Mouse (Mus musculus) thymus, postnatal 10 days (tissue): ENCODE results near the gene Gm10273.
"Not testable (repeated sequence)": the region's sequence is repeated elsewhere in the genome, so short reads cannot be mapped to it uniquely, and the experiment has no call there.

Experiments used
- DNase-seq, 2 experiments: peaks; one replicate each; pipeline ENCODE4 v3.0.0; 2021; ENCODE audit warnings: low spot score in 2 of 2

Gm10273 gene

DNA sequence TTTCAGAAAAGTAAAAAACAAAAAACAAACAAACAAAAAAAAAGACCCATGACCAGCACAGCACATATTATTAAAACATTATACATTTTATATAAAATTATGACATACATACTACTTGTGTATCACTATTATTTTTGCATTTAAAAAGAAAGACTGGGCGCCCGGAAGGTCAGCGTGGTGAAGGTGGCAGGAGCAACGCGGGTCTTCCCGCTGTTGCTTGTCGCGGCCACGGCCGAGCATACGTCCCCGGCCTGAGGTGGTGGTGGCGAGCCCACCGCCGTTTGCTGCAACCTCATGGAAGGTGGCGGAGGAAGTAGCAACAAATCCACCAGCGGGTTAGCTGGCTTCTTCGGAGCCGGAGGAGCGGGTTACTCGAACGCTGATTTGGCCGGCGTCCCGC is at the start of gene Gm10273:
Gm10273 (plus strand) TSS at position 172 of the 400 bp plus-strand sequence.
- not testable (repeated sequence) for DNase-seq

GRCm38 (mm10) chr10:59346560-59346959 is 48.9 kb upstream of the Gm10273 start:
- no peak for DNase-seq

- DNase-seq = no peak
Observed at GRCm38 (mm10) chr10:59348200-59348599, 47.2 kb upstream of the Gm10273 start.

- DNase-seq = no peak
Observed at GRCm38 (mm10) chr10:59349536-59349935, 45.9 kb upstream of the Gm10273 start.

- no peak for DNase-seq
Observed at GRCm38 (mm10) chr10:59353065-59353464, 42.4 kb upstream of the Gm10273 start.

GRCm38 (mm10) chr10:59354120-59354519 is 41.3 kb upstream of the Gm10273 start:
- DNase-seq = no peak

GRCm38 (mm10) chr10:59355020-59355419 is 40.4 kb upstream of the Gm10273 start:
- no peak for DNase-seq

GRCm38 (mm10) chr10:59358744-59359143 is 36.7 kb upstream of the Gm10273 start:
- DNase-seq = no peak

- DNase-seq = no peak
Observed at GRCm38 (mm10) chr10:59363208-59363607, 32.2 kb upstream of the Gm10273 start.

GRCm38 (mm10) chr10:59364551-59364950 is 30.9 kb upstream of the Gm10273 start:
- no peak for DNase-seq

- no peak for DNase-seq
Observed at GRCm38 (mm10) chr10:59365804-59366589, 29.4 kb upstream of the Gm10273 start.

GRCm38 (mm10) chr10:59366746-59367145 is 28.7 kb upstream of the Gm10273 start:
- no peak for DNase-seq

GRCm38 (mm10) chr10:59367206-59367605 is 28.2 kb upstream of the Gm10273 start:
- DNase-seq = no peak

DNA sequence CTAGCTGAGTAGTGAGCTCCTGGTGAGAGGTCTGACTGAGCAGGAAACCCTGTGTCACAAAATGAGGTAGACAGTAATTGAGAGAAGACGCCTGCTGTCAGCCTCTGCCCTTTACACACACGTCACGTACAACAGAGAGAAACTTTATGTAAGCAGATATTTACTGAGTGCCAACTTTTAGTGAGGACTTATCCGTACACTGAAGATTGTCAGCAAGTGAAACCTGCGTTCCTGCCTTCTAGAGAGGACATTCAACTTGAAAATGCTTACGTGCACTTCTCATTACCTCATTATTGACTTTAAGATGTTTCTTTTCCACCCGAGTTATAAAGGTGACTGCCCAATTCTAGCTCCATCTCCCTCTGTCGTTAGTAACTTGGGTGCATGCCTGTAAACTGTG is 26.7 kb upstream of the Gm10273 start:
- no peak for DNase-seq

- no peak for DNase-seq
Observed at GRCm38 (mm10) chr10:59369426-59369825, 26.0 kb upstream of the Gm10273 start.

DNA sequence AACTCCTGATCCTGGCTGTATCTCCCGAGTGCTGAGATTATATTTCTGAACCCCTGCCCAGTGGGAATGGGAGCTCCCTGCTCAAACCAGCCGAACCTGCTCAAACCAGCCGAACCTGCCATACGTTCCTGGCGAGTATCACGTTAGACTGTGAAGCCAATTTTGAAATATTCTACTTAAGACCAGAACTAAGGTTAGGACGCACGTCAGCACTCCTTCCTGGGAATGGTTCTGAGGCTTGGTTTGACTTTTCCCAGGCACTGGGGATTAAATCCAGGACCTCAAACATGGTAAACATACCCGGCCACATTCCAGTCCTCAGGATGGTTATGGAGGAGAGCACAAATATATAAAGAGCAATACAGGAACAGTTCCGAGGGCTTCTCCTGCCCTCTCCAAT is 17.5 kb upstream of the Gm10273 start:
- DNase-seq = no peak

DNA sequence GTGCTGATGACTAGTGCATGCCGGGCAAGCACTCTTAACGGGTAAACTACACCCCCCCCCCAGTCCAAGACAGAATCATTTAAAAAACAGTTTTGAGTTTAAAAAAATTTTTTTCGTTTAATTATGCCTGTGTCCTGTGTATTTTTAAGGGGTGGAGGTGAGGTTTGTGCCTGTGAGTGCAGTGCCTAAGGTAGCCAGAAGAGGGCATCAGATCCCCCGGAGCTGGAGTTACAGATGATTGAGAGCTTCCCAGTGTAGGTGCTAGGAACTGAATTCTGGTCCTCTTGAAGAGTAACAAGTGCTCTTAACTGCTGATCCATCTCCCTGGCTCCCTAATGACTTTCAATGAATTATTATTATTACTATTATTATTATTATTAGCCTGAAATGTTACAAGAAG is 16.7 kb upstream of the Gm10273 start:
- DNase-seq = no peak

GRCm38 (mm10) chr10:59379927-59380326 is 15.5 kb upstream of the Gm10273 start:
- DNase-seq = no peak

- no peak for DNase-seq
Observed at GRCm38 (mm10) chr10:59380411-59380821, 15.0 kb upstream of the Gm10273 start.

- not testable (repeated sequence) for DNase-seq
Observed at GRCm38 (mm10) chr10:59381563-59381962, 13.9 kb upstream of the Gm10273 start.

GRCm38 (mm10) chr10:59386951-59387350 is 8.5 kb upstream of the Gm10273 start:
- DNase-seq = no peak

GRCm38 (mm10) chr10:59389652-59390051 is 5.8 kb upstream of the Gm10273 start:
- DNase-seq = no peak

DNA sequence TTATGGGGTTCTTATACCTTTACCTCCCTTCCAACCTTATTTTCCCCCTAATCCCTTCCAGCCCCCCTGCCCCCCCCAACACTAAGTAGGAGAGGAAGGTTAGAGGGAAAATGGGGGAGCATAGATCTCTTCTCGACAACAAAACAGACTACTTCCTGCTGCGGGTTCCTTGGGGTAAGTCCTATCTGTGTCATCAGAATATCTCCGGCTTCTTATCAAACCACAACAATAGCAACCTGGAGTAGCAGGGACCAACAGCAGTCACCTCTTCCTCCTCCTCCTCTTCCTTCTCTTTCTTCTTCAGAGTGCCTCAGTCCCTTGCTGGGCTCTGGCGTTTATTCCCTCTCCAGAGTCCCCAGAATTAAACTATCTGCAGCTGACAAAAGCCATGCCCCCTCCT is 3.5 kb upstream of the Gm10273 start:
- DNase-seq = no peak
